8 mouse cellular contexts compared by ENCODE assay signal in the genomic region with DNA sequence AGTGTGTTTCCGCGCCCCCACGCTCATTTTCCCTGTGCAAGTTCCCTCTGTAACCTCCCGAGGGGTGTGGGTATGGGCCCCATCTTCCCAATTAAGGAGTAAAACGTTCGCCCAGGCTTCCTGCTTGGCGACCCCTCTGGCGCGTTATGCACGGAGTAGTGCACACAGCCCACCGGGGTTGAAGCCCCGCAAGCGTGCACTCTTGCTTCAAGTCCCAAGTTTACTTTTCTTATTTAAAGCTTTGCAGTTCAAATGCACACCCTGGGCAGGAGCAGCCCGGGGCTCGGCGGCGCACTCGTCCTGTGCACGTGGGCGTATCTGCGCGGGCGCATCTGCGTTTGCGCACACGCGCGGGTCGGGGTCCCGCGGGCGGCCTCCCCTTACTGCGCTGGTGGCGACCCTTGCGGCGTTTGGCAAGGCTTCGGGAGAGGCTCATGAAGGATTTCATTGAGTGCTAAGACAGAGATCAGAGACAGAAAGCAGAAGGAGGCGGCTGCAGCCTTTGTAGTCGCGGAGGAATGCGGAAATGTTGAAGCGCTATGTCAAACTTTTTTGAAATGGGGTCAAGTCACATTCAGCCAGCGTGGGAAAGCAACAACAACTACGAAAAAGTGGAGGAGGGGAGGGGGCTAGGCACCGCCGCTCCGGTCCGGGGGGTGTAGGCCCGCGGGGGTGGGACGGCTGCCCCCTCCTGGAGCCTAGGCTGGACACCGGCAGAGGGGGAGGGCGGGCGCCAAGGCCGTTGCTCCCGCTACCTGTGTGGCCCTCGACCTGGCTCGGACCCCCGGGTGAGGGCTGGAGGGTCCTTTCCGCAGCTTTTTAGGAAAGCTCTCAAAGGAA. TPM values are rescaled to one million over a fixed set of nuclear protein-coding genes. Genes with fewer than 3 reads are reported as not detected.
DNase-seq lines count a peak whose midpoint lies in the region; ATAC-seq and TF ChIP-seq lines count a peak whose summit lies in the region.

No protein-coding gene starts in this region.

- no peak; the same call in 1 of the 2 replicates for TF ChIP-seq CTCF in lung, postnatal 0 days (IDR thresholded peaks at IDR 0.05)

- no peaks in the 10 kb centered on the region for H3K27me3 ChIP-seq in embryonic facial prominence, embryonic 14.5 days (replicated peaks; ENCODE audit: control insufficient read depth, insufficient read depth, low read length)
- no peaks in the 10 kb centered on the region for H3K27me3 ChIP-seq in heart, embryonic 16.5 days (ENCODE audit: control insufficient read depth, insufficient read depth, low read length)
- no peaks in the 10 kb centered on the region for H3K27me3 ChIP-seq in lung, postnatal 0 days (replicated peaks; ENCODE audit: insufficient read depth, low read length)

- H3K36me3 ChIP-seq in embryonic facial prominence, embryonic 14.5 days (ENCODE audit: control insufficient read depth, insufficient read depth, low read length), result no peaks in the 10 kb centered on the region
- 0 out of 2 replicates have a peak, but pooled peaks cover 4% of the 10 kb centered on the region for H3K36me3 ChIP-seq in heart, embryonic 16.5 days (ENCODE audit: control insufficient read depth, insufficient read depth)
- no peaks in the 10 kb centered on the region for H3K36me3 ChIP-seq in lung, postnatal 0 days (ENCODE audit: insufficient read depth, low read length)

- peak overlapping the region; percentile 66 for H3K4me3 ChIP-seq in embryonic facial prominence, embryonic 14.5 days (ENCODE audit: low read depth, low read length)
- H3K4me3 ChIP-seq in heart, embryonic 16.5 days (ENCODE audit: low read length), result peak overlapping the region; percentile 74
- peak overlapping the region; percentile 75 for H3K4me3 ChIP-seq in lung, postnatal 0 days (ENCODE audit: low read depth, low read length)

- no peaks in the 10 kb centered on the region for H3K9me3 ChIP-seq in embryonic facial prominence, embryonic 14.5 days (ENCODE audit: control insufficient read depth, low read length)
- no peaks in the 10 kb centered on the region for H3K9me3 ChIP-seq in heart, embryonic 16.5 days (replicated peaks; ENCODE audit: control insufficient read depth, low read length)
- no peaks in the 10 kb centered on the region for H3K9me3 ChIP-seq in lung, postnatal 0 days (ENCODE audit: low read length)

- peak overlapping the region; percentile 88 for H3K27ac ChIP-seq in embryonic facial prominence, embryonic 14.5 days (replicated peaks; ENCODE audit: low read depth, low read length)
- peak overlapping the region; percentile 89 for H3K27ac ChIP-seq in heart, embryonic 16.5 days (ENCODE audit: low read length)
- H3K27ac ChIP-seq in lung, postnatal 0 days (ENCODE audit: low read length), result peak overlapping the region; percentile 79

- H3K4me1 ChIP-seq in embryonic facial prominence, embryonic 14.5 days (ENCODE audit: control insufficient read depth, insufficient read depth, low read length), result no peaks in the 10 kb centered on the region
- H3K4me1 ChIP-seq in heart, embryonic 16.5 days (ENCODE audit: control insufficient read depth, insufficient read depth, low read length), result peaks cover 3% of the 10 kb centered on the region; the same call in 1 of the 2 replicates
- H3K4me1 ChIP-seq in lung, postnatal 0 days (ENCODE audit: insufficient read depth, low read depth, low read length), result no peaks in the 10 kb centered on the region

- no peak for TF ChIP-seq EP300 in lung, postnatal 0 days (IDR thresholded peaks at IDR 0.05)

- peak; percentile 20 for ATAC-seq in activated CD4-positive, CD25-positive, alpha-beta regulatory T cell, adult 4 months
- ATAC-seq in embryonic facial prominence, embryonic 14.5 days (ENCODE audit: low read depth), result peak; percentile 32
- peak; percentile 43 for ATAC-seq in heart, embryonic 16.5 days (replicated peaks; ENCODE audit: extremely low read depth, insufficient read depth, low FRiP score)
- ATAC-seq in lung, postnatal 0 days, result peak; percentile 23

- H3K9ac ChIP-seq in embryonic facial prominence, embryonic 14.5 days (ENCODE audit: low read depth, low read length), result peak overlapping the region; percentile 76
- peak overlapping the region; percentile 95 for H3K9ac ChIP-seq in heart, embryonic 16.5 days (ENCODE audit: low read length)
- peak overlapping the region; percentile 43 for H3K9ac ChIP-seq in lung, postnatal 0 days (replicated peaks; ENCODE audit: low read depth)

- DNase-seq in 3T3-L1 (ENCODE audit: low read depth, low spot score), result peak; percentile 74
- peak; percentile 67 for DNase-seq in embryonic facial prominence, embryonic 14.5 days (ENCODE audit: low spot score)
- peak; percentile 49 to 65 for DNase-seq in kidney, postnatal 25 days
- DNase-seq in lung, postnatal 0 days (ENCODE audit: low spot score), result peak; percentile 73
- DNase-seq in ovary, postnatal 14 days (ENCODE audit: low spot score), result peak; percentile 41
- peak; percentile 72 for DNase-seq in thymus, postnatal 25 days

- WGBS in embryonic facial prominence, embryonic 14.5 days, result under 1% methylated on average over 51 of the region's 60 CpGs
- WGBS in heart, embryonic 16.5 days, result under 1% methylated on average over 60 of the region's 60 CpGs
- WGBS in lung, postnatal 0 days, result under 1% methylated on average over 60 of the region's 60 CpGs

- peak overlapping the region; percentile 96 for H3K4me2 ChIP-seq in embryonic facial prominence, embryonic 14.5 days (ENCODE audit: low read depth, low read length)
- peak overlapping the region; percentile 93 for H3K4me2 ChIP-seq in heart, embryonic 16.5 days (ENCODE audit: low read depth, low read length)
- peak overlapping the region; percentile 98 for H3K4me2 ChIP-seq in lung, postnatal 0 days (replicated peaks; ENCODE audit: low read depth, low read length)

RNA-seq across cellular contexts. Expression of gene Cdk6, which starts 0.9 kb away (rescaled TPM):
- 10 to 100 TPM; 29.6 to 32.3 TPM for polyA plus RNA-seq in activated CD4-positive, CD25-positive, alpha-beta regulatory T cell, adult 4 months (2017; shearing (Covaris generic))
- 20.9 and 21.3 TPM in 2 replicates for polyA plus RNA-seq in embryonic facial prominence, embryonic 14.5 days (2014; fragmentation: Nextera tagmentation; extraction: Ambion mirVana)
- polyA plus RNA-seq in heart, embryonic 16.5 days (2015; fragmentation: Nextera tagmentation; extraction: Ambion mirVana), result 37.7 and 39.3 TPM in 2 replicates
- 19.7 and 27.7 TPM in 2 replicates for polyA plus RNA-seq in lung, postnatal 0 days (2015; fragmentation: Nextera tagmentation; extraction: Ambion mirVana)

Comparison
In these comparisons a context has a peak if more than half of its experiments do, and no peak if none do; other contexts are left out.
1. Peak in every context shown above with its lines: DNase-seq, ATAC-seq, H3K4me3 ChIP-seq and H3K27ac ChIP-seq.
2. H3K9ac ChIP-seq: peak in every context shown above with its lines; median percentile 95 in heart, embryonic 16.5 days; 76 in embryonic facial prominence, embryonic 14.5 days; 43 in lung, postnatal 0 days.